Comparison of ENCODE assay signal across 22 mouse cellular contexts in the genomic region with DNA sequence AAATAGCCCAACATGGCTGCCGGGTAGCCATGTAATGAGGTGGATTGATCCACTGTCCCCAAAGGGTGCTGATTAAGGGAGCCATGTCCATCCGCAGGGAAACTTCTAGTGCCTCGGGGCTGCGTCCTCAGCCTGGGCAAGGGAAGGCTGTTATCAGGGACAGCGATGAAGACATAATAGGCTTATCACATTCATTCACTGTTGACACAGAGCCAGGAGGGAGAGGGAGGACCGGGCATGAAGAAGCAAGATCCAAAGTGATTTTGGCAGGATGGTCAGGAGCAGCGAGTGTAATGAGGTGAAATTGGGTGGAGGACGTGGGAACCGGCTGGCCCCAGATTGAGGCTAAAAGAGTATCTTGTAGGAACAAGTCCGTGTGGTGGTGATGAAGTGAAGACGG. TPM values are rescaled to one million over a fixed set of nuclear protein-coding genes. Genes with fewer than 3 reads are reported as not detected.
"Had no signal": no experiment of that assay in that cellular context is flagged by ENCODE, and none has a peak within 500 bp of the region (broad histone marks: within the 10 kb centered on the region; RNA-seq: fewer than 3 reads in every experiment).

No protein-coding gene starts in this region.

- H3K4me2 ChIP-seq: limb, embryonic 12.5 days; limb, embryonic 15.5 days; liver, embryonic 11.5 days; lung, embryonic 15.5 days; midbrain, embryonic 12.5 days; neural tube, embryonic 12.5 days had no signal

- H3K27me3 ChIP-seq: limb, embryonic 15.5 days; lung, embryonic 15.5 days; neural tube, embryonic 12.5 days had no signal

- H3K27ac ChIP-seq: limb, embryonic 12.5 days; limb, embryonic 15.5 days; liver, embryonic 14.5 days; lung, embryonic 15.5 days; midbrain, embryonic 12.5 days; neural tube, embryonic 12.5 days; stomach, postnatal 0 days had no signal

- H3K4me3 ChIP-seq: limb, embryonic 12.5 days; limb, embryonic 15.5 days; lung, embryonic 15.5 days; midbrain, embryonic 12.5 days; neural tube, embryonic 12.5 days had no signal

- ATAC-seq: inflammation-experienced regulatory T-cells, adult 6 months; intestine, embryonic 16.5 days; liver, postnatal 0 days had no signal

- H3K9me3 ChIP-seq: limb, embryonic 12.5 days; limb, embryonic 15.5 days; lung, embryonic 15.5 days; midbrain, embryonic 12.5 days; neural tube, embryonic 12.5 days had no signal

- H3K4me1 ChIP-seq: limb, embryonic 12.5 days; limb, embryonic 15.5 days; lung, embryonic 15.5 days; neural tube, embryonic 12.5 days had no signal

- H3K36me3 ChIP-seq: limb, embryonic 12.5 days; limb, embryonic 15.5 days; lung, embryonic 15.5 days; midbrain, embryonic 12.5 days; neural tube, embryonic 12.5 days had no signal

- DNase-seq: kidney, adult 18-20 months; kidney, adult 9 months; kidney, postnatal 14 days; kidney, postnatal 4 days; left cerebral cortex, postnatal 4 days; liver, postnatal 0 days; lung, postnatal 14 days; right cerebral cortex, adult 18-20 months; right cerebral cortex, postnatal 14 days; right cerebral cortex, postnatal 4 days; thymus, adult 2 months; thymus, postnatal 14 days had no signal

- H3K9ac ChIP-seq: limb, embryonic 12.5 days; limb, embryonic 15.5 days; liver, embryonic 14.5 days; liver, postnatal 0 days; lung, embryonic 15.5 days; midbrain, embryonic 12.5 days; neural tube, embryonic 12.5 days had no signal

RNA-seq across cellular contexts. Expression of a gene that starts 25.5 kb away (rescaled TPM):
- polyA plus RNA-seq: inflammation-experienced regulatory T-cells, adult 6 months had no signal
